Mouse (Mus musculus): ENCODE results near the gene Catspere2.

DNA sequence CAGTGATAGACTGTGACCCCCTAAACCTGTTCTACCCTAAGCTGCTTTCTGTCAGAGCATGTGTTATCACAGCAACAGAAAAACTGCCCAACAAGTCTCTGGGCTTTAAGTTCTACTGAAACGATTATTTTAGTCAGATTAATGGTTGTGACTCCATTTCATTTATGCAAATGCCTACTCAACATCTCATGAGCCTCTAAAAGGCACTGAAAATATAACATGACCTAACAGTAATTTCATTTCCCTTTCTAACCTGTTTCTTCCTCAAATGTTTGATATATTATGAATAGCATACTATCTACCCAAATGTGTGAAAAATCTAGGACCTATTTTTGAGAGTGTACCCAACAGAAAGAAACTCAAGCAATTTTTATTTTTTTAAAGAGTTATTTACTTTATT lies 1.9 kb upstream of the Catspere2 start:
- TF ChIP-seq CTCF (IDR thresholded peaks at IDR 0.05; ENCODE audit: low read depth, low read length) (no peak), EP300 (IDR thresholded peaks at IDR 0.05; ENCODE audit: insufficient read depth, low read depth, low read length) (no peak)
